Mouse (Mus musculus) embryonic fibroblast, embryonic 13.5 days (primary cell): ENCODE data around the gene Snap23. TPM values are rescaled to one million over a fixed set of nuclear protein-coding genes. Genes with fewer than 3 reads are reported as not detected.

Source experiments
- H3K27ac ChIP-seq: 2 replicates; pipeline ENCODE4 v1.5.1; 2012; ENCODE audit warnings: low read length, control low read depth, inconsistent platforms; ENCODE audit not compliant: insufficient read depth
- H3K4me1 ChIP-seq: 2 replicates; pipeline ENCODE4 v1.6.1; 2011; ENCODE audit warnings: low read length; ENCODE audit not compliant: control insufficient read depth, insufficient read depth
- H3K4me3 ChIP-seq: 2 replicates; pipeline ENCODE4 v1.5.1; 2011; ENCODE audit warnings: mild to moderate bottlenecking, control low read depth, low read length; ENCODE audit not compliant: insufficient read depth
- CTCF ChIP-seq: IDR thresholded peaks from 2 replicates; pipeline ENCODE4 v1.5.1; 2011; ENCODE audit warnings: mild to moderate bottlenecking, control low read depth, low read length, moderate library complexity, borderline replicate concordance; ENCODE audit not compliant: insufficient read depth
- POLR2A ChIP-seq: IDR thresholded peaks from 2 replicates; pipeline ENCODE4 v1.6.1; 2011; ENCODE audit warnings: low read depth, mild to moderate bottlenecking, control low read depth, low read length, moderate library complexity
- polyA plus RNA-seq: library from polyadenylated mRNA; stranded (reverse); fragments of >200 nt; gene quantifications from 2 replicates; pipeline ENCODE4 v1.2.4, GENCODE M21; 2011; ENCODE audit warnings: low read depth; ENCODE audit not compliant: missing spikeins, insufficient read length

Snap23 gene
- polyA plus RNA-seq, 1 experiment: 115 TPM

DNA sequence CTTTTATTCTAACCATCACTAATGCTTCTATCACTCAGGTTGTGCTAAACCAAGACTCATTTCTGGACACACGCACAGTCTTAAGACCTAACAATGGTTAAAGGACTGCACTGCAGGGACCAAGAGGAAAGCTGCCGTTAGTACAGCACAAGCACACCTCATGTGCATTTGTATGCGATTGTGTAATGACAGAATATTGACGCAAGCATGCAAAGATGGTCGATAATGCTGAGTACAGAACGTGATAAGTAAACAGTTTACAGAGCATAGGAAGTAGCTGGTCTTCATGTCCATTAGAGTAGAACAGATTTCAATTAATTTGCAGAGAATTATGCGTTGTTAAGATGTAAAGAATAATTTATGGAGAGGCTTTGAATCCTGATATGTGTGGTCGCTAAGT, 73.4 kb downstream of the Snap23 start:
- H3K27ac ChIP-seq: no peak overlapping the region

GRCm38 (mm10) chr2:120643836-120644235, 76.4 kb downstream of the Snap23 start:
- Histone ChIP-seq H3K4me3 (no peak overlapping the region), H3K27ac (peak overlapping the region; percentile 56), H3K4me1 (no peaks in the 10 kb centered on the region; the same call in 1 of the 2 replicates)
- TF ChIP-seq POLR2A (no peak), CTCF (no peak)

More for the DNA sequence above, 73.4 kb downstream of the Snap23 start:
- TF ChIP-seq CTCF (no peak), POLR2A (no peak)
- H3K4me3 ChIP-seq: no peak overlapping the region
- no peaks in the 10 kb centered on the region for H3K4me1 ChIP-seq

DNA sequence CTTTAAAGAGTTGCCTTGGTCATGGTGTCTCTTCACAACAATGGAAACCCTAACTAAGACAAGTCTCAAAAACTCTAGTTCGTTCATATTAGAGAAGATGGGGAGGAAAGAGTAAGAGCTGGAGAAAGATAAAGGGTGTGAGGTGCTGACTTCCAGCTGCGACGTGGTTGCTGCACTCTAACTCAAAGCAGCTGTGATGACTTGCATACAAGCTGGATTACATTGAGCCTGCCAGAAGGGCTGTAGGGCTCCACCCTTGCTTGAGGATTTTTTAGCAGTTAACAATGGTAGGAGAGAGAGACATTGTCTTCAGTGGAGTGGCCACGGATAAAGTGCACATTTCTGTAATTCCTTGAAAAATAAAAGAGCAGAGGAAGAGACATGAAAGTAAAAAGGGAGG, 79.3 kb downstream of the Snap23 start:
- H3K4me1 ChIP-seq: peaks cover 2% of the 10 kb centered on the region
- no peak overlapping the region for H3K4me3 ChIP-seq
- H3K27ac ChIP-seq: peak overlapping the region; percentile 51
- TF ChIP-seq CTCF: no peak

Other genes with a start within 250 kb of the Snap23 start
- gene Vps39, start 214.5 kb upstream of the Snap23 start, polyA plus RNA-seq: 24.9 and 27.7 TPM in 2 replicates
- 7.3 and 11.1 TPM in 2 replicates for gene Ganc, start 163.8 kb upstream of the Snap23 start, polyA plus RNA-seq
- gene Tmem87a, start 163.6 kb upstream of the Snap23 start, polyA plus RNA-seq: 28.2 and 36.4 TPM in 2 replicates
- not detected in 2 replicates for gene Capn3, start 111.7 kb upstream of the Snap23 start, polyA plus RNA-seq
- gene Zfp106, start 3.8 kb upstream of the Snap23 start, polyA plus RNA-seq: 102 and 106 TPM in 2 replicates
- 19.5 and 26.0 TPM in 2 replicates for gene Haus2, start 41.7 kb downstream of the Snap23 start, polyA plus RNA-seq
- gene Lrrc57, start 41.8 kb downstream of the Snap23 start, polyA plus RNA-seq: 13.0 and 16.6 TPM in 2 replicates
- 8.6 and 11.5 TPM in 2 replicates for gene Stard9, start 61.5 kb downstream of the Snap23 start, polyA plus RNA-seq